Mouse (Mus musculus) ovary, postnatal 14 days (tissue): ENCODE measurements around the gene Snap47.

Source experiments
- DNase-seq: peaks from one replicate; pipeline ENCODE4 v3.0.0; 2022; ENCODE audit warnings: low spot score

Gene Snap47

DNA sequence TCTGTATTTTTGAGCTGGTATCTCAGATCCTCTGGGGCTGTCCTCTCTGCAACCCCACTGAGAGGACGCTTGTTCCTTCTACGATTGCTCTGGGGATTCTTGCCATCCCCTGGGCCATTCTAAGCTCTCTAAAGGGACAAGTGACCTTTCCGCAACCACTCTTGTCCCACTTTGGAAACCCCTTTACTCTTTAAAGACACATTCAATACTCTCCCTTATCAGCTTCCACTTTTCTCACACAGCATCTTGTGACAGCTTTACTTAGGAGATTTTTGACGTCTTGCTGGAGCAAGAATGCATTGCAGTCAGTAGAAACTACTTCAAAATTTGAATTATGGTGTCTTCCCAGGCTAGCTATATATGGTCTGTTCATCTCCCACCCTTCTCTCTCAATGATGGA is at the start of gene Snap47:
Snap47 (minus strand) TSS at position 101 of the 400 bp plus-strand sequence.
- DNase-seq, result no peak

DNA sequence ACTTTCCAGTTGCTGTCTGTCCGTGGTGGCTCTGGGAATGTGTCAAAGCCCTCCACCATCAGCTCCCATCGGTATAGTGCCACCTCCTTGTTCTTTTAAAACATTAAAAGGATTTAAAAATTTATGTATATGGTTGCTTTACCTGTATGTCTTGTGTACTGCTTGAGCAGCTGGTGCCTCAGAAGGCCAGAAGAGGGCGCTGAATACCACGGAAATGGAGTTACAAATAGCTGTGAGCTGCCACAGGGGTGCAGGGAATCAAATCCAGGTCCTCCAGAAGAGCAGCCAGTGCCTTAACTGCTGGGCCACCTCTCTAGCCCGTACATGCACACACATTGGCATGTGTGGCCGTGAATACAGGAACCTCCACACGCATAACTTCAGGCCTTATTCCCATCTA is 46.8 kb upstream of the Snap47 start:
- no peak for DNase-seq

DNA sequence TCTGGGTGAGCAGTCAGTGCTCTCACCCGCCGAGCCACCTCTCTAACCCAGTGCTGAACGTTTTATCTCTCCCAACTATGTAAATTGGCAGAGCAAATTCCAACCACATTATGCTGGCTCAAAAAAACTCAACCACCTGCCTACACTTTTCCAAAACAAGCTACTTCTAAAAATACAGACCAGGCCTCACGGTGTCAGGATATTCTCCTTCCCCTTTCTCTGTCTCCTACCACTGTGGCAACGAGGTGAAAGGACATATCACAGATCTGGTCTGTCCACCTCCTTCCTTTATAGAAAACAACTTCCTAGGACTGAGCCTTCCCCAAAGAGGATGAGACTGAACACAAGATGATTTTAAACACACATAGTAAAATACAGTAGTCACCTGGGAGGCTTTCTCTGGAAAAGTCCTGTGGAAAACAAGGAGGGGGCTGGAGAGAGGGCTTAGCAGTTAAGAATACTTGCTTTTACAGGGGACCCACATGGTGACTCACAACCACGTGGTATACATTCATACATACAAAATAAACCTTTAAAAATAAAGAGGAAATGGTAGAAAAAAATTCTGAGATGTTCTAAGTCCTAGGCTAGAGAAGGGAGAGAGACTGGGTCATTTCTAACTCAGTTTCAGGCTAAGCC is 45.8 kb upstream of the Snap47 start:
- no peak for DNase-seq

DNA sequence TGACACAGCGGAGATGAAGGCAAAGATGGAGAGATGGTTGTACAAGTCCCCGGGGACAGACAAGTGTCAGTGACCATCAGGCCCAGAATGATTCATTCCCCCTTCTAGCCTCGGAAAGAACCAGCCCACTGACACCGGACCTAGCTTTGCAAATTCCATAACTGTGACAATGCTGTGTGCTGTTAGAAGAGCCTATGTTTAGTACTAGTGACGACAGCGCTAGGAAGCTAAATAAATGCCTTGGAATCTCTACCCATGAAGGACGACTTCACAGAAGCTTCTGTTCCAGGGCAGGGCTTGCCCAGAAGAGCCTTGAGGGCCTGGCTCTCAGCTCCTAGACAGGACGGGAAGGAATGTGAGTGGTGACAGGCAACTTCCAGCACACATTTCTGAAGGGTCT is 35.2 kb upstream of the Snap47 start:
- DNase-seq, result no peak

DNA sequence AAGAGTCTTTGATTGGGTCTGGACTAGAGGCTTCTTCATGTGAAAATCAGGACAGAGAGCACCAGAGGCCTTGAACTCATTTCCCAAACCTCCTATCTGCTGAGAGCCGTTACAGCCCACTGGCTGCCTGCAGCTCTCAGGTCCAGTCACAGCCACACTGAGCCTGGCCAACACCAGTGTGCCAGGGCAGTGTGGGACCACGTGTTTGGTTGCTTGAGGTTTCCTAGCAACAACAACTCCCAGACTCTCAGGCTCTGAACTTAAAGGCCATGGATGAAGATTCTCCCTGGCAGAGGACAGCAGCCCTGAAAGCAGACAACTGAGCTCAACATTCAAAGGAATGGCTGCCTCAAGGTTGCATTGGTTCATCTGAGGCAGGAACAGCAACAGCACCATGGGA is 34.7 kb upstream of the Snap47 start:
- DNase-seq, result no peak

DNA sequence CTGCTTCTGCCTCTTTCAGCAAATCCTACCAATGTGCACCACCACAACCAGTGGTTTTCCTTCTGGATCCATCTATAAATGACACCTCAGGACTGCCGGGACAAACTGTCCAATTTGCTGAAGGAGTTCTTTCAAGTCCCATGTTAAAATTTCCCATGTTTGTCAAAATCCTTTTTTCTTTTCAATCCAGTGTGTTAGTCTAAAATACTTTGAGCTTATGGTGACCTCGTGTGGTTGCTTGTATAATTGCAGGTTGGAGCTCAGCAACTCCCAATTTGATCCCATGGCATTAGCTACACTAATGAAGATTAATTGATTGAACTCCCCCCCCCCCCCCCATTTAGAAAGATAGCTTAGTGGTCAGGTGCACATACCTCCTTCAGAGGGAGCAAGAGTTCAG is 32.2 kb upstream of the Snap47 start:
- peak; percentile 60 for DNase-seq

DNA sequence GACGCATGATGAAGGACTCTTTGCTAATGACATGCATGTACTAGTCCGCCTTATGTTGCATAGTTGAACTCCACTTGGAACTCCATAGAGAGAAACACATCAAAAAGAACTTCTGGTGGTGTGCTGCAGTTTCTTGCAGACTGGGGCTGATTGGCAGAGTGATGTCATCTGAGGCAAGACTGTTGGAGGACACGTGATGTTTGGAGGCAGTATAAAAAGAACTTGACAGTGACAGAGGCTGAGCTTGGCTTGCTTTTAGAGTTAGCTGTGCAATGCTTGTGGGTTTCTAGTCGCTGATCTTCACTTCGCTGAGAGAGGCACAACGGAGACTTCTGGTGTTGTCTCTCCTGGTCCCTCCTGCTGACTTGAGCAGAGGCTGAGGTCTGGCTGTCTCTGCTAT is 26.3 kb upstream of the Snap47 start:
- DNase-seq, result no peak

DNA sequence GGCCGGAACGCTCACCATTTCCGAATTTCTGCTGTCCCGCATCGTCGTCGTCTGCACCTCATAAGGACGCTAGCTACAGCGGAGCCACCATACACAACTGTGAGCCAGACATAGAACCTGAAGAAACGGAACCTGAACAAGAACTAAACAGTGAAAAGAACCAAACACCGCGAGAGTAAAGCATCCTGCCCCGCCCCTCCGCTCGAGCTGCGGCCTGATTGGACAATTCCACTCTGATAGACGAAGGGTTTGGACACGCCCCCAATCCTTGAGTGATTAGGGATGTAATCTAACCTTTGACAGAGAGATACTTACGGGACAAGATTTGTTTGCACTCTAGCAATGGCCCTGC is 21.3 kb upstream of the Snap47 start, which contains the start of gene Zfp867:
Zfp867 (minus strand) TSS at position 149 of the 352 bp plus-strand sequence.
- peak; percentile 83 for DNase-seq

DNA sequence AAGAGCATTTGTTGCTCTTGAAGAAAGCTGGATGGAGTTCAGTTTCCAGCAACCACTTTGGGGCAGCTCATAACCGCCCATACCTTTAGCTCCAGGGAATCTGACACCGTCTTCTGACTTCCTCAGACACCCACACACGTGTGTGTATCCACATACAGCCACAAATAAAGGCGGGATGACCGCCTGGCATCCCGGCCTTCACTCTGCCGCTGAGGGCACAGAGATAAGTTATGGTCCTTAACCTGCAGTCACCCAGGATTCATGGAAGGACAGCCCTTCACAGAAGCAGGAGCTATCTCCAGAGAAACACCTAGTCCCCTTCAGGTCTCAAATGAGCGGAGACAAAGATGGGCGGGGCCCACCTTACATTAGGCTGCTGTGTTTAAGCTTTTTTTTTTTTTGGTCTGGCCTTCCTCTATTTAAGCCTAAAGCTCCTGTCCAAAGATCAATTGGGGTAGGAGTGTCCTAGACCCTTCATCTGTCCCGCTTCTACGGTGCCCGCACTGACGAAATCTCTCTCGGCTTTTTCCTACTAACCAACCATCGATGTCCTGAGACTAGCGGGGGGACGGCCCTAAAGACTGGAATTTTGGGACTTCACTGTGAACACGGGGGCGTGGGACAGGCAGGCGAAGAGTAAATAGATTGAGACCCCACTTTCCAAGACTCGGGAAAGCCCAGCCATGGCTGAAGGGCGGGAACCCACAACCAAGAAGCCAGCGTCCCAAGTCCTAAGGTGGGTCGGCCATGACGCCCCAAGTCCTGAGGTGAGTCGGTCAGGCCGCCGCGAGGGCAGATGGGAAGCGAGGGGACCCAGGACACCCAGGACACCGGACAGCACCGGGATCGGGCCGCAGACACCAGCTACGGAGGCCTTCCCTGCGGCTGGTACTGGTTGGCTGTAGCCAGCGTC is 20.7 kb upstream of the Snap47 start:
- no peak for DNase-seq

DNA sequence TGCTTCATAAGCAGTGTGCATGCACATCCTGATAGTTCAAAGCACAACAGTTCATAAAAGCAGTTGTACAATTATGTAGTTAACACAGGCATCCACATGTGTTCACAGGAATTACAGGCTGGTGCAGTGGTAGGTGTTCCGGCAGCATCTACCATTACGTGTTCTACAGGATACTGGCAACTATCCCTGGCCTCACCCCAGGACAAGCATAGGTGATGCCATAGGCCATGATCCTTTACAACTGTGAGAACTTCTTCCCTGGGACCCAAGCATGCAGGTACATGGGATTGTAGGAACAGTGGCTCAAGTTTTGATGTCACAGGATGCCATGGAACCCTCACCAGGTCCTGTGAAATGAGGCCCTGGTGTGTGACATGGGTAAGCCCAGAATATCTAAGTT is 9.5 kb upstream of the Snap47 start:
- no peak for DNase-seq

DNA sequence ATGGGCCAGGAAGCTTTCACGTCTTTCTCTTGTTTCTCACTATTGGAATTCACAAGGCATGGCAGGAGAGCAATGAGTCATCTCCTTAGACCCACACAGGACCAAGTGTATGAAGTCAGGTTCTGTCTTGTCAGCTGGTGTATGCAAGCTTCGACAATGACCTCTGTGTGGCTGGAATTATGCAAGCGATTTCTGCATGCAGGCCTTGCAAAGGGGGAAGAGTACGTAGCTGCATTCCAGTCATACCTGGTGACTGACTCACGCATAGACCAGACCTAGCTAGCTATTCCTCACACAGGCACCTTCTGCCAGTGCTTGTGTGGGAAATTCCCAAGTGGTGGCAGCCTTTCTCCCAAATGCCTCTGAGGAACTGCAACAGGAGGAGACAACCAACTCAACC is 8.0 kb upstream of the Snap47 start:
- DNase-seq, result no peak

DNA sequence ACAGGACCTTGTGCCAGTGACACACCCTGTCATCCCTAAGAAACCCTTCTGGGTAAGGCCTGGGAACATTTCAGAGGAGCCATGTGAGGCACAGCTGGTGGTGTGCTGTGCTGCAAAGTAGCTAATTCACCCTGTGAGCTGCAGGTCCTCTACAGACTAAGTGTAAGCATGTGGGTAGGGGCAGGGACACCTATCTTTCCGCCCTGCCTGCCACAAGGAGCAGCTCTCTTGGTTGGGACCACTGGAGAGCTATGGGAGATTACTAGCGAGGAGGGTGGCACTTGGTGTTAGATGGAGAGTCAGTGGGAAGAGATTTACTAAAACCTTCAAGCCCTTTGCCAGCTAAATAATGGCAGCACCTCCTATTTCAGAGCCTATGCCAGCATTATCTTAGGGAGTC is 5.9 kb upstream of the Snap47 start:
- no peak for DNase-seq

DNA sequence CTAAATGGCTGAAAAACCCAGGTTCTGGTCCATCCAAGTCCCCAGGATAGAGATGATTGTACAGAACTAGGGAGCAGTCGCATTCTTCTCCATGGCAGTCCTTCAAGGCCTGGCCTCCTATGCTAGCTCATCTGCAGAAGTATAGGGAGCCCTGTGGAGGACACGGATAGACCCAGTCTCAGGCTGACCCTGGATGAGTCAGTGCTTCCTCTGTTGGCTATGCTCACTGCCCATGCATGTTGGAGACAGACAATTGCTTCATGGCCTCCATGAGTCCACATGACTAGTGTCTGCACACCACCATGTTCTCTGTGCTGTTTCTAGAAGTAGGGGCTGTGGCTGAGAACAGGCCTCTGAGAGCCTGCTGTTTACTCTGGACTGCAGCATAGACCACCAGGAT is 5.4 kb upstream of the Snap47 start:
- DNase-seq, result no peak

DNA sequence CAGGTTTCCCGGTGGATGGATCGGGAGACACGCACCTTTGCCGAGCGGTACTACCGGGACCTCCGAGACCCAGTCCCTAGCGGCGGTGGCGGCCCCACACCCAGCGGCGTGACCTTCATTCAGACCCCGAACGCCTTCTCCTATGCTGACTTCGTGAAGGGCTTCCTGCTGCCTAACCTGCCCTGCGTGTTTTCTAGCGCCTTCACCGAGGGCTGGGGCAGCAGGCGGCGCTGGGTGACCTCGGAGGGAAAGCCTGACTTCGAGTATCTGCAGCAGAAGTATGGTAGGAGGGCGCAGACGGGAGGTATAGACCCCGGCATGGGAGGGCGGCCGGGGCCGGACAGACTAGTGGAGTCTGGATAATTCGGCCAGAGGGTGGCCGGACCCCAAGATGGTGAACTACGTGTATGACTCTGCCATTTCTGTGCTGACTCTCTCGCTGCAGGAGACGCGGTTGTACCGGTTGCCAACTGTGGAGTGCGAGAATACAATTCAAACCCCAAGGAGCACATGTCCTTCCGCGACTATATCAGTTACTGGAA is 685 bp downstream of the Snap47 start:
- no peak for DNase-seq

DNA sequence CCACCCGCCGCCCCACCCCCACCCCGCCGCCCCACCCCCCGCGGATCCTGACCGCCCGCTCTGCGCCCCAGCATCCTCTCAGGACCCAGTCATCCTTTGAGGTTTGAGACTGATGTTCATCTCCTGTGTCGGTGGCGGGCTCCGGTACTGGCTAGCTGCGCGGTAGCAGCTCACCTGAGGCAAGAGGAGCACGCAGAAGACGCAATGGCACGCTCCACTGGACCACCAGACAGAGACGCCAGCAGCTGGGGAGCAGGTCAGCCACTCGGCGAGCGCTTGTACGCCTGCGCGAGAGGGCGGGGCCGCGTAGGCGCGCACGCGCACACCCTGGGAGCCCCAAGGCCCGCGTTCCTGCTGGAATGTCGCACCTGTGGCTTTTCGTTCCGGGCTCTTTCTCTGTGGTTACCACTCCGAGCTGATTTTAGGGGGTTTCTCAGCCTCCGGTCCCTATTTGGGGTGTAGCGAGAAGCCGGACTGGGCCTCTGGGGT is 1.2 kb downstream of the Snap47 start, which contains the start of gene Jmjd4:
Jmjd4 (plus strand) TSS at position 305 of the 489 bp plus-strand sequence.
- peak; percentile 90 for DNase-seq

DNA sequence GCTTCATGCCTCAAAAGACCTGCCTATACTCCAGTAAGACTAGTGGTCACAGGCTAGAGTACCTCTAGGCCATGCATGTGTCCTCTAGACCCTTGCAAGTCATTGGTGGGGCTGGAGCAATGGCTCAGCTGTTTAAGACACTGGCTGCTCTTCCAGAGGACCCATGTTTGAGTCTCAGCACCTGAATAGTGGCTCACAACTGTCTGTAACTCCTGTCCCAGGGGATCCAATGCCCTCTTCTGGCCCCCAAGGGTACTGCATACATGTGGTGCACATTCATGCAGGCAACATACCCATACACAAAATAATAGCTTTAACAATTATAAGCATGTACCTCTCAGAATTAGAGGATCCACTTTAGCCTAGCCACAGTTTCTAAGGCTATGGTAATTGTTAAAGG is 7.9 kb downstream of the Snap47 start:
- no peak for DNase-seq

DNA sequence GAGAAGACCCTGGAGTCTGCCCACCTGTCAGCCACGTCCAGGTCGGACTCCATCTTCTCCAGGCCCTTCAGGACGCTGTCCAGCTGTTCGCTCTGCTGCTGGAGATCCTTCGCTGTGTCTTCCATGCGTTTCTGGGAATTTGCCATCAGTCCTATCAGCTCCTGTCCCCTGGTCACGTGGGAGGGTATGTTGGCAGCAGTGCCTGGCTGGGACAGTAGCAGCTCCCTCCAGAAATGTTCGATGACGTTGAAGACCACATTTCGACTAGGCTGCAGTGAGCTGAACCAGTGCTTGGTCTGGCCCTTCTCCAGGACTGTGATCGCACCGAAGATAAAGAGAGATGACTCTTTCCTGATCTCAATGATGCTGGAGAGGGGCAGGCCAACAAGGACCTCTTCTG is 13.0 kb downstream of the Snap47 start:
- no peak for DNase-seq

DNA sequence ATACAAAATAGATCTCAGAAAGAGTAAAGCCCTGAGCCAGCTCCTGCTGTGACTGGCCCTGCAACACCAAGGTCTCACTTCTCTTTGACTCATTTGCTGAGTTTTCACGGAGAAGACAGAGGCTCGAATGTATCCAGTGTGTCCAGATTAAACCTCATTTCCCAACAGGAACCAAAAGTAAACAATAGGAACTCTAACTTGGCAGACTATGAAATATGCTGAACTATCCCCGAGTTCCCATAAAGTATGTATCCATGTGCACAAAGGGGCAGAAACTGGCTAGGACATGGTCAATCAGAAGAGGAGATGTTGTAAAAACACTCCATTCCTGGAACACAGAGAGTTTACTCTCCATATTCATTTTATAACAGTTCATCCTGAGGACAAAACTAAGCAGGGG is 18.7 kb downstream of the Snap47 start:
- no peak for DNase-seq

DNA sequence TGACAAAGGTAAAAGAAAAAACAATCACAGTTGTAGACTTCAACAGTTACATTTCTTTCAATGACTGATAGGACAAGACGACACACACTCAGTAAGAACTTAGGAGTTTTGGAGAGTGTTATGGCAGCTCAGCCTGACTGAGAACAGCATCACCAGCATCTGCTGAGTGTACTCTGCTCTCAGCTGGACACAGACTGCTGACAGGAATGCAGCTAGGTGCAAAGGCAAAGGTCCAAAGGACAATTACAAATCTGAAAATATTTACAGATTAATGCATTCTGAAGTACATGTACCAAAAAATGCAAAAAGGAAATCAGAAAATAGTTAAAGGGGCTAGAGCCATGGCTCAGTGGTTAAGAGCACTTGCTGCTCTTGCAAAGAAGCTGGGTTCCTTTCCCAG is 21.0 kb downstream of the Snap47 start:
- no peak for DNase-seq

DNA sequence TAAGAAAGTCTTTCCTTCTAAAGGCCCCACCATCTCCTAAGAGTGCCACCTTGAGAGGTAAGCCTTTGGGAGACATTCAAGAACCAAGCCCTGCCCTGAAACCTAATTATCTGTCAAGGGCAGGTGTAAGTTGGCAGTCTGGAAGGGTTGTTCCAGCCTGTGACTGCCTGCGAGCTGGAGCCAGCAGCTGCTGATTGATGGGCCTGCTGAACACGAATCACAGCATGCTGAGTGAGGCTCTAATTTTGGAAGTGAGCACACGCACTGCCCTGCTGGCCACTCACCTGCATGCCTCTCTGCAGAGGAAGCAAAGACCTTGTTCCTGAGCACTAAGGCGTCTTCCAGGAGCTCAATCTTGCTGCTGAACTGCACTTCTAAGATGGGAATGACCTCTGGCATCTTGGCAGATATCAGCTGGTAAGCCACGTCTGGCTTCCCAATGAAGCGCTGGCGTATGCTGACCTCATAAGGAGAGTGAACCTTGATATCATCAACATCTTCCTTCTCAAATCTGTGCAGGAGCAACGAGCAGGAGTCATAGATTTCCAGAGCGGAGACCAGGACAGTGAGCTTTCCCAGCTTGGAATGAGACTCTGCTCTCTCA is 22.8 kb downstream of the Snap47 start:
- DNase-seq, result no peak

DNA sequence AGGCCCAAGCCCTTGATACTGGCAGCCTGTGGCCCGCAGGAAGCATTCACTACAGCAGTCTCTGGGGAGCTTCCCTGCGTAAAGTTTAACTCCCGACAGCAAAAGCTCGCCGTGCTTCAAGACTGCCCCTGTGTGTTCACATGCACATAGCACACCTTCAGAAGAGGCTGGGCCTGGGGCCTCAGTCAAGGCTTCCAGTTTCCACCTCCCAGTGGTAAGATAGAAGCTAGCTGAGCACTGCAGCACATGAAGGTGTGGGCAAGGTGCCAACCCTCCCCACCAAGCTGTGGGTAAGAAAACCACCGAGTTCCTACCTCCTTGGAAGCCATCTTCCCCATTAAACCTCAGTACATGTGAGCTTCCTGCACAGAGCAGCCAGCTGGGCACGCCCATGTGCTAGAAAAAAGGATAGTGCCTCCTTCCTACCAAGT is 25.3 kb downstream of the Snap47 start:
- peak; percentile 37 for DNase-seq

DNA sequence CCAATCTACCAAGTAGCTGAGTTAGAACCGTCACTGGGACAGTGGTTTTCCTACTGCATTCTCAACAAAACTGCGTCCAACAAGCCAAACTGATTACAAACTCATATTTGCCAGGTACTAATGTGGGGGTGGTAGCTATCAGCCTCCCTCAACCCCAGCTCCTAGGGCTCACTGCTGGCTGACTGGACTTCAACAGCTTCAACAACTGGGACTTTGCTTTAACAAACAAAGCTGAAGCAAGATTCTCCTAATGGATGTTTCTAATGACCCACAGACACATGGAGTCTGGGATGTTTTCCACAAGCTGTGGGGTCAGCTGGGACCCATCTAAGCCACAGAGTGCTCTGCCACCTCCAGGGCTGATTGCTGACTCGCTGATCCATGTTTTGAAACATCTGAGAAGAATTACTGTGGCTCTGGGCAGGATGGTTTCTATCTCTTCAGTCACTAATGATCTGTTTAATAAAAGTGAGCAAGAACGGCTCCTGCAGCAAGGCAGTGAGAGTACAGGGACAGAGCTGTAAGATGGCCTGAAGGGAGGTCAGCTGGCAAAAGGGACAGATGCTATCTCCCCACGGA is 27.9 kb downstream of the Snap47 start:
- no peak for DNase-seq
